Mouse (Mus musculus): Measurements from ENCODE around the gene Hao1. TPM values are rescaled to one million over a fixed set of nuclear protein-coding genes. Genes with fewer than 3 reads are reported as not detected.

Gene Hao1
- polyA plus RNA-seq (2012; rRNA removed) = not detected in 2 replicates

DNA sequence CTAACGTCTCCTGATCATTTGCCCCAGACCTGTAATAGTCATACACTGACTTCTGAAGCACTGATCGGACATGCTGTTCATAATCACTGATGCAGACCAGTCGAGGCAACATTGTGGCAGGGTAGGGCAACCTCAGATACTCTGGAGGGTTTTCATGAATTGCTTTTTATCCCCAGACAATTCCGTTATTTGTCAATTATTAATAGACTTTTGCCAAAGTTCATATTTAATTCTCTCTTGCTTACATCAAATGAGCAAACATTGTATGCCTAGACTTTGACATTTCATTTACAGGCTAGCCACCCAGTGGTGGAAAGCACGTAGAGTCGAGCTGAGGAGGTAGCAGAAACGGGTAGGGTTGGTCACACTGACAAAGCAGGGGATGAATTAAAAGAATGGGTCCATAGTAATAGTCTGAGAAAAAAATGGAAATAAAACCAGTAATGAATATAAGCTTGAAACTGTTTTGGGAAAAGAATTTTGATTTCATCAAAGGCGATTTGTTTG, at the start of gene Hao1:
Gene Hao1 (minus strand): TSS at position 148 of the 507 bp plus-strand sequence.
- TF ChIP-seq POLR2A (IDR thresholded peaks at IDR 0.05; ENCODE audit: low read depth, low read length) (no peak), CTCF (IDR thresholded peaks at IDR 0.05; ENCODE audit: extremely low read depth, insufficient read length, insufficient replicate concordance, low read depth, low read length) (no peak)
- no peaks in the 10 kb centered on the region for H3K36me3 ChIP-seq (ENCODE audit: control insufficient read depth, insufficient read depth, low read length)

DNA sequence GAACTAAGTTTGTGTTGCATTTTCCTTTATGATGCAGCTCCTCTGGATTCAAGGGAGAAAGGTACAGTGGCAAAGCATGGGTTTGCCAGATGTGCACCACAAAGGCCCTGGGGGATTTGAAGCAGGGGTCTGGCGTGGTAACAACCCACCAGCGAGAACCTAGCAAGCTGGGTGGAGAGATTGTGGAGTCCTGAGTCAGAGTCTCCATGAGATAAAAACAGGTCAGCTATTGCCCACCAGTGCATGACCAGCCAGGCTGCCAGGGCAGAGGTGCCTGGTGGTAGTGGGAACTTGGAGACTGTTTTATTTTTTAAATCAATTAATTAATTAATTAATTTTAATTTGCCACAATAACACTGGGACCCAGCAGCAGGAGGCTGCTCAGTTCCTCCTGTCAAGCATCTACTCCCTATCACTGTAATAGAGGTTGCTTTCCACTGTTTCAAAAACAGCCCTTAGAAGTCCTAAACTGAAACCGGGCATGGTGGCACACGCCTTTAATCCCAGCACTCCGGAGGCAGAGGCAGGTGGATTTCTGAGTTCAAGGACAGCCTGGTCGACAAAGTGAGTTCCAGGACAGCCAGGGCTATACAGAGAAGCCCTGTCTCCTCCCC, 37.0 kb upstream of the Hao1 start:
- H3K27me3 ChIP-seq (ENCODE audit: control insufficient read depth, insufficient read depth, low read length) = no peaks in the 10 kb centered on the region
- no peaks in the 10 kb centered on the region for H3K36me3 ChIP-seq (ENCODE audit: control insufficient read depth, insufficient read depth, low read length)
- no peaks in the 10 kb centered on the region for H3K4me1 ChIP-seq (ENCODE audit: control insufficient read depth, insufficient read depth, insufficient read length, low read length)
- TF ChIP-seq CTCF (IDR thresholded peaks at IDR 0.05; ENCODE audit: extremely low read depth, insufficient read length, insufficient replicate concordance, low read depth, low read length) (no peak), POLR2A (IDR thresholded peaks at IDR 0.05; ENCODE audit: low read depth, low read length) (no peak)
- no peak overlapping the region for H3K27ac ChIP-seq (ENCODE audit: insufficient read depth, low read depth, low read length)
- 91% methylated on average over 6 of the region's 6 CpGs for WGBS
- no peak overlapping the region for H3K4me3 ChIP-seq (ENCODE audit: low read depth, low read length)

More for the DNA sequence above, at the start of gene Hao1:
- no peaks in the 10 kb centered on the region for H3K27me3 ChIP-seq (ENCODE audit: control insufficient read depth, insufficient read depth, low read length)
- no peak within 1 kb of the TSS for H3K4me3 ChIP-seq (ENCODE audit: low read depth, low read length)
- H3K27ac ChIP-seq (ENCODE audit: insufficient read depth, low read depth, low read length) = no peak within 1 kb of the TSS
- H3K4me1 ChIP-seq (ENCODE audit: control insufficient read depth, insufficient read depth, insufficient read length, low read length) = no peaks in the 10 kb centered on the region
- WGBS = 39% methylated on average over 8 of the region's 8 CpGs

DNA sequence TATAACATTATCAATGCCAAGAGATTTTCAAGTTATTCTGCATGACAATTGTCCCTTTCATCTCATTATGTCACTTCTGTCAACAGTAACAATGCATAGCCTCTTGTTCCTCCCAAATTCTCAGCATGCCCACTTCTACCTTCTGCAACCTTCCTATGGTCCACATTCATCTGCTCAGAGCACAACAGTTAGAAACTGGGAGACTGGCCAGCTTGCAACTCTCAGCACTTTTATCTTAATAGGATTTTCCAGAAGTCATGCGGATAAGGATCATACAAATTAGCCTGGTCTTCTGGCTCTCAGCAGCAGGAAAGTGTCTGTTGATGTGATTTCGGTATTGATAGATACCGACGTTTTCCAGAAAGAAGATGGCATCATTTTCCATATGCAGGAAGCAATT, 31.1 kb upstream of the Hao1 start:
- Histone ChIP-seq H3K4me3 (ENCODE audit: low read depth, low read length) (no peak overlapping the region), H3K4me1 (ENCODE audit: control insufficient read depth, insufficient read depth, insufficient read length, low read length) (no peaks in the 10 kb centered on the region), H3K36me3 (ENCODE audit: control insufficient read depth, insufficient read depth, low read length) (no peaks in the 10 kb centered on the region), H3K27ac (ENCODE audit: insufficient read depth, low read depth, low read length) (no peak overlapping the region), H3K27me3 (ENCODE audit: control insufficient read depth, insufficient read depth, low read length) (no peaks in the 10 kb centered on the region)
- TF ChIP-seq POLR2A (IDR thresholded peaks at IDR 0.05; ENCODE audit: low read depth, low read length) = no peak
- TF ChIP-seq CTCF (IDR thresholded peaks at IDR 0.05; ENCODE audit: extremely low read depth, insufficient read length, insufficient replicate concordance, low read depth, low read length) = no peak
- WGBS = 65% methylated on average over 4 of the region's 4 CpGs

DNA sequence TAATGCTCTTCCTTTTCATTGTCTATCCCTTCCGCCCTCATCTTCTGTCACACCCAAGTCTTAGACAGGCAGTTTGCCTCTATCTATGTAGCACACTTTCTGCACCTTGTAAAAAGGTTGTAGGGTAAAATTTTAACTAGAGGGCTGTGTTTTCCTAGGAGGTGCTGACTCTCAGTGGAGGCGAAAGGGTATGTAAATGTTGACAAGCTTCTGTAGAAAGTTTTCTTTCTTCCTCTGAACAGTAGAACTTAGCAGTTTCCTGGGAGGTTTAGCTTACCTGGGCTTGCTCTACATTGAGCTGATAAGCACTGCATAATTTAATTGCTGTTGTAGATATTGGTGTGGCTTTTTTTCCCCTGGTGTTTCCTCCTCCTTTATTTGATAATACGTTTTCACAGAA, 5.3 kb upstream of the Hao1 start:
- Histone ChIP-seq H3K4me3 (ENCODE audit: low read depth, low read length) (no peak overlapping the region), H3K27ac (ENCODE audit: insufficient read depth, low read depth, low read length) (no peak overlapping the region), H3K4me1 (ENCODE audit: control insufficient read depth, insufficient read depth, insufficient read length, low read length) (no peaks in the 10 kb centered on the region), H3K36me3 (ENCODE audit: control insufficient read depth, insufficient read depth, low read length) (no peaks in the 10 kb centered on the region), H3K27me3 (ENCODE audit: control insufficient read depth, insufficient read depth, low read length) (no peaks in the 10 kb centered on the region)
- TF ChIP-seq CTCF (IDR thresholded peaks at IDR 0.05; ENCODE audit: extremely low read depth, insufficient read length, insufficient replicate concordance, low read depth, low read length) = no peak
- no peak for TF ChIP-seq POLR2A (IDR thresholded peaks at IDR 0.05; ENCODE audit: low read depth, low read length)
- WGBS = 37% methylated on average over 3 of the region's 3 CpGs

DNA sequence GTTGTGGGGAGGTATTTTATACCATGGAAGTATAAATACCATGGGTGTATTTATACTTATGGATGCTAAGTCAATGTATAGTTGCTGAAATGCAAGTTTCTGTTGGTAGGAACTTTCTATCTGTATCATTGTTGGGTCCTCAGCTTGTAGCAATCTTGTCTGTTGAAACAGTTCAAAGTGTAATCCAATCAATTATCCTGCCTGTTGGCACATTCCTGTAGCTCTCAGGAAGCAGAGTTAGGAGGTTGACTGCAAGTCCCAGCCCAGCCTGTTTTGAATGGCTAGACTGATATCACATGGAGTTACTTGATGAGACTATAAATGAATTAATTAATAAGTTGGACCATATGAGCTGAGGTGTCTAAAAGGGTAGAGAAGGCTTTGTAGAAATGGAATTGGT, 1.8 kb downstream of the Hao1 start:
- no peaks in the 10 kb centered on the region for H3K27me3 ChIP-seq (ENCODE audit: control insufficient read depth, insufficient read depth, low read length)
- H3K4me1 ChIP-seq (ENCODE audit: control insufficient read depth, insufficient read depth, insufficient read length, low read length) = no peaks in the 10 kb centered on the region
- no peak overlapping the region for H3K4me3 ChIP-seq (ENCODE audit: low read depth, low read length)
- no peak overlapping the region for H3K27ac ChIP-seq (ENCODE audit: insufficient read depth, low read depth, low read length)
- H3K36me3 ChIP-seq (ENCODE audit: control insufficient read depth, insufficient read depth, low read length) = no peaks in the 10 kb centered on the region
- TF ChIP-seq CTCF (IDR thresholded peaks at IDR 0.05; ENCODE audit: extremely low read depth, insufficient read length, insufficient replicate concordance, low read depth, low read length) = no peak
- no peak for TF ChIP-seq POLR2A (IDR thresholded peaks at IDR 0.05; ENCODE audit: low read depth, low read length)

DNA sequence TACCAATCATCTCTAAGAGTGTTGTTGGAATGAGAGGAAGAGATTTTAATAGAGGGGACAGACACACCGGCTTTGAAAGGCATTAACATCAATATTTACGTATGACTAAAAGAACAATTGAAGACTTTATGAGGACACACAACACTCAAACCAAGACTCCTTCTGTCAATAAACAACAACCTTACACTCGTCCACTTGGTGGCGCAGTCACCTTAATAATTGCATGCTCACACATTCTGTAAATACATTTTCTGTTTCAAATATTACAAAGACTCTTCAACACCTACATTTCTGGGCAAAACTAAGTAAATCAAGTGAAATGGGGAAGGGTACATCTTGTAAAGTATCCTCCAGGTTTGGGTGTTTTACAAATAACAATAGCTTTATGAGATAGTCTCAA, 4.4 kb downstream of the Hao1 start:
- Histone ChIP-seq H3K36me3 (ENCODE audit: control insufficient read depth, insufficient read depth, low read length) (no peaks in the 10 kb centered on the region), H3K27me3 (ENCODE audit: control insufficient read depth, insufficient read depth, low read length) (no peaks in the 10 kb centered on the region), H3K4me1 (ENCODE audit: control insufficient read depth, insufficient read depth, insufficient read length, low read length) (no peaks in the 10 kb centered on the region), H3K4me3 (ENCODE audit: low read depth, low read length) (no peak overlapping the region), H3K27ac (ENCODE audit: insufficient read depth, low read depth, low read length) (no peak overlapping the region)
- TF ChIP-seq CTCF (IDR thresholded peaks at IDR 0.05; ENCODE audit: extremely low read depth, insufficient read length, insufficient replicate concordance, low read depth, low read length) = no peak
- TF ChIP-seq POLR2A (IDR thresholded peaks at IDR 0.05; ENCODE audit: low read depth, low read length) = no peak
- 8% methylated on average over 4 of the region's 4 CpGs for WGBS

DNA sequence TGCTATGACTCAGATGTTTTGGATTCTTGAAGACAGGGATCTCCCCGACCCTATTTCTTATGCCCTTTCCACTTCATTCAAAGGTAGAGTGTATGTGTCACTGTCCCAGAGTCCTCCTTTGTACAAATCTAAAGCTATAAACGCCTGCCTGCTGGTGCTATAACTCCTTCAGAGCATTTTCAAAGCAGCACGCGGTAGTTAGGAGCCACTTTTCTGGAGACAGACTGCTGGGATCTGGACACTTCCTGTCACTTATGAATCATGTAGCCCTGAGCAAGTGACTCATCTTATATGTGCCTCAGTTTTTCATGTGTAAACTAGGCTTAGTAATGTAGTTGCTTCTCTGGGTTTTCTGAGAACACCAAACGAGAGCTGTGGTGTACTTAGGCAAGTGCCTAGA, 9.1 kb downstream of the Hao1 start:
- no peaks in the 10 kb centered on the region for H3K4me1 ChIP-seq (ENCODE audit: control insufficient read depth, insufficient read depth, insufficient read length, low read length)
- TF ChIP-seq CTCF (IDR thresholded peaks at IDR 0.05; ENCODE audit: extremely low read depth, insufficient read length, insufficient replicate concordance, low read depth, low read length) = no peak
- no peak for TF ChIP-seq POLR2A (IDR thresholded peaks at IDR 0.05; ENCODE audit: low read depth, low read length)
- no peak overlapping the region for H3K4me3 ChIP-seq (ENCODE audit: low read depth, low read length)
- no peaks in the 10 kb centered on the region for H3K36me3 ChIP-seq (ENCODE audit: control insufficient read depth, insufficient read depth, low read length)
- H3K27me3 ChIP-seq (ENCODE audit: control insufficient read depth, insufficient read depth, low read length) = no peaks in the 10 kb centered on the region
- H3K27ac ChIP-seq (ENCODE audit: insufficient read depth, low read depth, low read length) = no peak overlapping the region
- 50% methylated on average over 5 of the region's 5 CpGs for WGBS
